Mouse (Mus musculus) heart, postnatal 0 days (tissue): Measurements from ENCODE around the gene Dnajc11. TPM values are rescaled to one million over a fixed set of nuclear protein-coding genes. Genes with fewer than 3 reads are reported as not detected.
A peak's percentile ranks its signal among the peaks of the same experiment; 100 is the strongest.

Source experiments
- ATAC-seq: fragments of 200-750 bp; cut with Nextera tagmentation; 2 replicates; pipeline ENCODE4 v1.8.0; 2017; ENCODE audit warnings: low read depth, moderate number of reproducible peaks, moderate library complexity; ENCODE audit not compliant: insufficient read depth
- DNase-seq: peaks from one replicate; pipeline ENCODE4 v3.0.0-alpha.2; 2016; ENCODE audit warnings: low spot score
- H3K27ac ChIP-seq: fragments of 300-500 bp; sonication (generic); 2 replicates; pipeline ENCODE4 v1.5.1; 2014; ENCODE audit warnings: low read depth, mild to moderate bottlenecking
- H3K27me3 ChIP-seq: fragments of 300-500 bp; sonication (generic); 2 replicates; pipeline ENCODE4 v1.6.1; 2014; ENCODE audit warnings: low read length, mixed read lengths; ENCODE audit not compliant: control insufficient read depth, insufficient read depth
- H3K36me3 ChIP-seq: fragments of 300-500 bp; sonication (generic); replicated peaks from 2 replicates; pipeline ENCODE4 v1.6.1; 2014; ENCODE audit warnings: low read length, mixed read lengths; ENCODE audit not compliant: control insufficient read depth, insufficient read depth
- H3K4me1 ChIP-seq: fragments of 300-500 bp; sonication (generic); 2 replicates; pipeline ENCODE4 v1.6.1; 2014; ENCODE audit warnings: antibody characterized with exemption; ENCODE audit not compliant: control insufficient read depth, insufficient read depth
- H3K4me2 ChIP-seq: fragments of 300-500 bp; sonication (generic); 2 replicates; pipeline ENCODE4 v1.6.1; 2014; ENCODE audit warnings: low read depth, mild to moderate bottlenecking, low read length, moderate library complexity
- H3K4me3 ChIP-seq: fragments of 300-500 bp; sonication (generic); 2 replicates; pipeline ENCODE4 v1.5.1; 2014; ENCODE audit warnings: low read depth, low read length
- H3K9ac ChIP-seq: fragments of 300-500 bp; sonication (generic); replicated peaks from 2 replicates; pipeline ENCODE4 v1.6.1; 2014; ENCODE audit warnings: low read depth, low read length, mixed read lengths
- H3K9me3 ChIP-seq: fragments of 300-500 bp; sonication (generic); replicated peaks from 2 replicates; pipeline ENCODE4 v1.6.1; 2016; ENCODE audit warnings: low read length; ENCODE audit not compliant: control insufficient read depth
- CTCF ChIP-seq: IDR thresholded peaks from 2 replicates; pipeline ENCODE4 v1.5.1; 2016; ENCODE audit warnings: antibody characterized with exemption, control low read depth, low read depth
- EP300 ChIP-seq: IDR thresholded peaks from 2 replicates; pipeline ENCODE4 v1.6.1; 2016; ENCODE audit warnings: antibody characterized with exemption, low read depth
- WGBS: fragments of 180-500 bp; shearing (Covaris S2); extraction: QIAGEN DNeasy Blood & Tissue Kit; methylation state at CpG from one replicate; pipeline ENCODE4 v1.1.7; 2014; 5-methylcytosine and 5-hydroxymethylcytosine counted together
- polyA plus RNA-seq: library from polyadenylated mRNA; unstranded; fragments of >200 nt; fragmentation: Nextera tagmentation; extraction: Ambion mirVana; gene quantifications from 2 replicates; pipeline ENCODE4 v1.2.1, GENCODE M21; 2015
- total RNA-seq: library from RNA; depleted of rRNA; stranded (reverse); fragments of >200 nt; gene quantifications from 2 replicates; pipeline ENCODE4 v1.2.3, GENCODE M21; 2014; ENCODE audit warnings: low replicate concordance

Dnajc11 gene
- total and polyA plus RNA-seq, 2 experiments from 2014 or later: 47.7 to 95.3 TPM

GRCm38 (mm10) chr4:151980699-151981098 is 47.2 kb downstream of the Dnajc11 start:
- Histone ChIP-seq H3K9ac (no peak overlapping the region), H3K9me3 (no peaks in the 10 kb centered on the region), H3K4me3 (no peak overlapping the region), H3K27ac (no peak overlapping the region), H3K36me3 (peaks cover 32% of the 10 kb centered on the region), H3K27me3 (no peaks in the 10 kb centered on the region), H3K4me2 (no peak overlapping the region), H3K4me1 (no peaks in the 10 kb centered on the region)
- no peak for ATAC-seq
- WGBS: 71% methylated on average over 8 of the region's 8 CpGs
- no peak for DNase-seq
- no peak for TF ChIP-seq CTCF
- TF ChIP-seq EP300: no peak

DNA sequence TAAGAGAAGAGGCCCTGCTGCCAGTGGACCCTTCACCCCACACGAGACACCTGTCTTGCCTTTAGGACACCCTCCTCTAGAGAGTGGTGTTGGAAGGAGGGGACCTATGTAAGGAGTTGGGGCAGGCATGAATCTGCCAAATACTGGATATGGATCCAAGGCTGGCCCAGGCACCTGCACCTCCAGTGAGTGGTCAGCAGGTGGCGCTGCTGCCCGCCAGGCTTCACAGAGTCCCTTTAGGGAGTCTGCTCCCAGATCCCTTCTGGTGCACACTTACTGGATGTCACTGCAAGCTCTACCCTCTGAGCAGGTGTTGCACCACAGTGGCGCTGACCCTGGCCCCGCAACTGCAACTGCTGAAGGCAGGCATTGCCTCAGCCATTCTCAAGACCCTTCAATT is 47.9 kb downstream of the Dnajc11 start:
- no peak overlapping the region for H3K4me3 ChIP-seq
- H3K4me1 ChIP-seq: no peaks in the 10 kb centered on the region
- H3K36me3 ChIP-seq: peaks cover 30% of the 10 kb centered on the region
- 8% methylated on average over 5 of the region's 5 CpGs for WGBS
- no peaks in the 10 kb centered on the region for H3K9me3 ChIP-seq
- no peak overlapping the region for H3K4me2 ChIP-seq
- peak; percentile 77 for DNase-seq
- TF ChIP-seq EP300: no peak
- TF ChIP-seq CTCF: peak; percentile 98
- H3K27me3 ChIP-seq: no peaks in the 10 kb centered on the region
- no peak overlapping the region for H3K9ac ChIP-seq
- ATAC-seq: peak; percentile 65
- H3K27ac ChIP-seq: no peak overlapping the region

DNA sequence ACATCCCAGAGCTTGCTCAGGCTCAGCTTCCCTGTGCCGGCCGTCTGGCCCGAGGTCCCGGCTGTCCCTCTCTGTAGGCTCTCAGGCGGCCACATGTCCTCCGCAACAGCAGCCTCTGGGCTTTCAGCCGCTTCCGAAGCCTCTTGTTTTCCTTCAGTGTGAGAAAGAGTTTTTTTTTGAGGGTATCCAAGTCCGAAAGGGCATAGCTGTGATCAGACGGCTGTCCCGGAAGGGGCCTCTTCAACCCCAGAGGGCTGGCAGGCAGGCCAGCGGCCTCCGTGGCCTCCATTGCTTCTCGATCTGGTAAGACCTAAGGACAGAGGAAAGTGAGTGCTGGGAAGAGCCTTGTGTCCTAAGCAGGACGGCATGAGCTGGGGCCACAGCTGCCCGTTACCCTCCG is 49.6 kb downstream of the Dnajc11 start:
- peaks cover 23% of the 10 kb centered on the region; the same call in 1 of the 2 replicates for H3K36me3 ChIP-seq
- no peaks in the 10 kb centered on the region for H3K9me3 ChIP-seq
- WGBS: 65% methylated on average over 17 of the region's 17 CpGs
- DNase-seq: no peak
- peaks cover 7% of the 10 kb centered on the region; the same call in 1 of the 2 replicates for H3K4me1 ChIP-seq
- H3K4me2 ChIP-seq: no peak overlapping the region
- no peak for ATAC-seq
- no peak overlapping the region for H3K4me3 ChIP-seq
- no peak for TF ChIP-seq CTCF
- TF ChIP-seq EP300: no peak
- no peaks in the 10 kb centered on the region for H3K27me3 ChIP-seq
- H3K9ac ChIP-seq: no peak overlapping the region
- H3K27ac ChIP-seq: no peak overlapping the region

DNA sequence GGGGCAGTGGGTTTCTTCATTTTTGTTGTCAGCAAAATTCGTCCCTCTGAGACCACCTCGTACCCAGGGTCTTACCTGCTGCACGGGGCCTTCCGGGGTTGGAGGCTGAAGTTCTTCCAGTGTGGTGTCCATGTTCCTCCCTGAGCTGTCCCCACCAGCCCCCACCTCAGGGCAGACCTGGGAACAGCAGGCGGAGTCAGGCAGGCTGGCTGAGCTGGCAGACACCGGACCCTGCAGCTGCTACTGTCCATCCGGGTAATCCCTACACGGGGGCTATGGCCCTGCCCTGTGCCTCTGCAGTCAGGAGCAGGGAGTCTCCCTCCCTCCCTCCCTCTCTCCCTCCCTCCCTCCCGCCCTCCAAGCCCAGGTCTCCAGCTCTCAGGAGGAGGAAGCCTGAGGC is 50.1 kb downstream of the Dnajc11 start:
- no peak for DNase-seq
- no peak for TF ChIP-seq EP300
- no peak for TF ChIP-seq CTCF
- Histone ChIP-seq H3K27ac (no peak overlapping the region), H3K27me3 (no peaks in the 10 kb centered on the region), H3K9ac (no peak overlapping the region), H3K4me3 (no peak overlapping the region), H3K36me3 (peaks cover 20% of the 10 kb centered on the region; the same call in 1 of the 2 replicates), H3K4me2 (no peak overlapping the region), H3K4me1 (peaks cover 7% of the 10 kb centered on the region; the same call in 1 of the 2 replicates), H3K9me3 (no peaks in the 10 kb centered on the region)
- WGBS: 35% methylated on average over 8 of the region's 9 CpGs
- peak; percentile 8; the same call in 1 of the 2 replicates for ATAC-seq

DNA sequence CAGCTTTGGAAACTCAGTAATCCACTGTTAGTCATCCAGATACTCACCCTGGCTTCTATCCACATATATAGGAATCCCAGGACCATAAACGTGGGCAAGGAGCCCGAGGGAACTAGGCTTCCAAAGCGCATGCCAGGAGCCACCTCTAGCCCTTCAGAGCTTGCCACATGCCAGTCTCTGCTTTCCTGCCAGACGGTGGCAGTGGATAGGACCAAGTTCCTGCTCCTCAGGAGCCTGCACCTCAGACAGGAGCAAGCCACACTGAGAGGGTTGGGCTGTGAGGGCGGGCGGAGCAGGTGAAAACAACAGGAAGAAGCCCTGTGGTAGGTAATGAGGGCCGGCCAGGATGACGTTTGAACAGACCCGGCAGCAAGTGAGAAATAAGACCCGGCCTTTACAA is 52.4 kb downstream of the Dnajc11 start:
- no peak overlapping the region for H3K27ac ChIP-seq
- no peak overlapping the region for H3K4me2 ChIP-seq
- no peak overlapping the region for H3K9ac ChIP-seq
- ATAC-seq: no peak
- 46% methylated on average over 10 of the region's 10 CpGs for WGBS
- H3K4me1 ChIP-seq: peaks cover 7% of the 10 kb centered on the region; the same call in 1 of the 2 replicates
- H3K27me3 ChIP-seq: no peaks in the 10 kb centered on the region
- H3K4me3 ChIP-seq: no peak overlapping the region
- TF ChIP-seq EP300: no peak
- TF ChIP-seq CTCF: no peak
- H3K9me3 ChIP-seq: no peaks in the 10 kb centered on the region
- no peak for DNase-seq
- peaks cover 9% of the 10 kb centered on the region for H3K36me3 ChIP-seq

GRCm38 (mm10) chr4:151986650-151987049 is 53.2 kb downstream of the Dnajc11 start:
- DNase-seq (no peak), ATAC-seq (no peak)
- Histone ChIP-seq H3K4me3 (no peak overlapping the region), H3K9me3 (no peaks in the 10 kb centered on the region), H3K9ac (no peak overlapping the region), H3K36me3 (peaks cover 14% of the 10 kb centered on the region), H3K4me2 (no peak overlapping the region), H3K27ac (no peak overlapping the region), H3K4me1 (peaks cover 7% of the 10 kb centered on the region; the same call in 1 of the 2 replicates), H3K27me3 (no peaks in the 10 kb centered on the region)
- WGBS: 64% methylated on average over 8 of the region's 8 CpGs
- no peak for TF ChIP-seq EP300
- TF ChIP-seq CTCF: no peak
